Comparison of ENCODE assay signal across 9 mouse cellular contexts in genomic region chr13:54312405-54313185, GRCm38 (mm10). TPM values are rescaled to one million over a fixed set of nuclear protein-coding genes. Genes with fewer than 3 reads are reported as not detected.
A peak's percentile ranks its signal among the peaks of the same experiment; 100 is the strongest.
DNase-seq lines count a peak whose midpoint lies in the region; ATAC-seq lines count a peak whose summit lies in the region.
"Had no signal": no experiment of that assay in that cellular context is flagged by ENCODE, and none has a peak within 500 bp of the region (broad histone marks: within the 10 kb centered on the region; RNA-seq: fewer than 3 reads in every experiment).

No protein-coding gene starts in this region.

- no peak overlapping the region for H3K9ac ChIP-seq in kidney, embryonic 15.5 days
- H3K9ac ChIP-seq in lung, embryonic 16.5 days (ENCODE audit: low read length): no peak overlapping the region
- H3K9ac ChIP-seq: midbrain, embryonic 12.5 days had no signal

- DNase-seq in kidney, adult 18-20 months: no peak
- DNase-seq in embryonic facial prominence, embryonic 10.5 days (ENCODE audit: low spot score): no peak
- DNase-seq in heart, postnatal 10 days: peak; percentile 80 to 83
- DNase-seq in adrenal gland, adult (ENCODE audit: inconsistent age in 2 of 2, low spot score in 1 of 2): no peak
- no peak for DNase-seq in ovary, postnatal 36 days (ENCODE audit: low spot score)
- no peak for DNase-seq in spleen, postnatal 4 days (ENCODE audit: low spot score in 2 of 2)

- H3K36me3 ChIP-seq in kidney, embryonic 15.5 days: no peaks in the 10 kb centered on the region
- peaks cover 12% of the 10 kb centered on the region for H3K36me3 ChIP-seq in embryonic facial prominence, embryonic 10.5 days (replicated peaks)
- no peaks in the 10 kb centered on the region for H3K36me3 ChIP-seq in lung, embryonic 16.5 days (ENCODE audit: control insufficient read depth, insufficient read depth, low read length)

- H3K9me3 ChIP-seq in kidney, embryonic 15.5 days (replicated peaks): no peaks in the 10 kb centered on the region
- no peaks in the 10 kb centered on the region for H3K9me3 ChIP-seq in embryonic facial prominence, embryonic 10.5 days
- H3K9me3 ChIP-seq in lung, embryonic 16.5 days (ENCODE audit: control insufficient read depth, low read length): no peaks in the 10 kb centered on the region
- H3K9me3 ChIP-seq: midbrain, embryonic 12.5 days had no signal

- no peaks in the 10 kb centered on the region for H3K27me3 ChIP-seq in kidney, embryonic 15.5 days
- H3K27me3 ChIP-seq in embryonic facial prominence, embryonic 10.5 days (replicated peaks; ENCODE audit: low read depth, poor library complexity, severe bottlenecking): no peaks in the 10 kb centered on the region
- H3K27me3 ChIP-seq in lung, embryonic 16.5 days (ENCODE audit: control insufficient read depth, insufficient read depth, low read depth, low read length): no peaks in the 10 kb centered on the region
- H3K27me3 ChIP-seq: midbrain, embryonic 12.5 days had no signal

- peaks cover 23% of the 10 kb centered on the region for H3K4me1 ChIP-seq in kidney, embryonic 15.5 days
- H3K4me1 ChIP-seq in embryonic facial prominence, embryonic 10.5 days: peaks cover 31% of the 10 kb centered on the region
- peaks cover 43% of the 10 kb centered on the region for H3K4me1 ChIP-seq in lung, embryonic 16.5 days (replicated peaks; ENCODE audit: control insufficient read depth, insufficient read depth, low read length)

- peak; percentile 29; the same call in 1 of the 2 replicates for ATAC-seq in kidney, embryonic 15.5 days (replicated peaks; ENCODE audit: low FRiP score)
- peak; percentile 93 for ATAC-seq in lung, embryonic 16.5 days (ENCODE audit: low read depth)

- intact Hi-C loops in heart, postnatal 10 days (cut with DNase I): no loop called here

- H3K4me2 ChIP-seq in kidney, embryonic 15.5 days: no peak overlapping the region
- no peak overlapping the region for H3K4me2 ChIP-seq in lung, embryonic 16.5 days (ENCODE audit: low read depth, low read length)
- H3K4me2 ChIP-seq: midbrain, embryonic 12.5 days had no signal

- peak overlapping the region; percentile 56 for H3K27ac ChIP-seq in kidney, embryonic 15.5 days
- peak overlapping the region; percentile 44; the same call in 1 of the 2 replicates for H3K27ac ChIP-seq in embryonic facial prominence, embryonic 10.5 days (replicated peaks)
- H3K27ac ChIP-seq in lung, embryonic 16.5 days (ENCODE audit: low read length): peak overlapping the region; percentile 86
- H3K27ac ChIP-seq: midbrain, embryonic 12.5 days had no signal

- WGBS in kidney, embryonic 15.5 days: 57% methylated on average over 18 of the region's 18 CpGs
- WGBS in embryonic facial prominence, embryonic 10.5 days: 71% methylated on average over 18 of the region's 18 CpGs
- WGBS in lung, embryonic 16.5 days: 28% methylated on average over 18 of the region's 18 CpGs

- H3K4me3 ChIP-seq in kidney, embryonic 15.5 days (replicated peaks): no peak overlapping the region
- H3K4me3 ChIP-seq in embryonic facial prominence, embryonic 10.5 days: no peak overlapping the region
- no peak overlapping the region for H3K4me3 ChIP-seq in lung, embryonic 16.5 days (ENCODE audit: low read length)
- H3K4me3 ChIP-seq: midbrain, embryonic 12.5 days had no signal

RNA-seq across cellular contexts. Expression of gene Cplx2, which starts 58.6 kb away (rescaled TPM):
- polyA plus RNA-seq in kidney, embryonic 15.5 days (2015; fragmentation: Nextera tagmentation; extraction: Ambion mirVana): 4.0 and 5.3 TPM in 2 replicates
- 5.0 and 6.9 TPM in 2 replicates for polyA plus RNA-seq in embryonic facial prominence, embryonic 10.5 days (2016; fragmentation: Nextera tagmentation; extraction: Ambion mirVana)
- 1 to 10 TPM; 8.9 to 9.8 TPM for total RNA-seq in heart, postnatal 10 days (2021)
- 5.0 and 5.3 TPM in 2 replicates for polyA plus RNA-seq in lung, embryonic 16.5 days (2015; fragmentation: Nextera tagmentation; extraction: Ambion mirVana)

Comparison
In these comparisons a context has a peak if more than half of its experiments do, and no peak if none do; other contexts are left out.
1. DNase-seq: peak in heart, postnatal 10 days (2 of 2); none in kidney, adult 18-20 months (single experiment), embryonic facial prominence, embryonic 10.5 days (single experiment), adrenal gland, adult (0 of 2), ovary, postnatal 36 days (single experiment) and spleen, postnatal 4 days (0 of 2).
2. Peak in every context shown above with its lines, with median percentiles within 50 percentile points of each other: H3K27ac ChIP-seq.